Mouse (Mus musculus): ENCODE measurements around the gene Rtl8c.
"Not testable (repeated sequence)": the region's sequence is repeated elsewhere in the genome, so short reads cannot be mapped to it uniquely, and the experiment has no call there.

Gene Rtl8c

DNA sequence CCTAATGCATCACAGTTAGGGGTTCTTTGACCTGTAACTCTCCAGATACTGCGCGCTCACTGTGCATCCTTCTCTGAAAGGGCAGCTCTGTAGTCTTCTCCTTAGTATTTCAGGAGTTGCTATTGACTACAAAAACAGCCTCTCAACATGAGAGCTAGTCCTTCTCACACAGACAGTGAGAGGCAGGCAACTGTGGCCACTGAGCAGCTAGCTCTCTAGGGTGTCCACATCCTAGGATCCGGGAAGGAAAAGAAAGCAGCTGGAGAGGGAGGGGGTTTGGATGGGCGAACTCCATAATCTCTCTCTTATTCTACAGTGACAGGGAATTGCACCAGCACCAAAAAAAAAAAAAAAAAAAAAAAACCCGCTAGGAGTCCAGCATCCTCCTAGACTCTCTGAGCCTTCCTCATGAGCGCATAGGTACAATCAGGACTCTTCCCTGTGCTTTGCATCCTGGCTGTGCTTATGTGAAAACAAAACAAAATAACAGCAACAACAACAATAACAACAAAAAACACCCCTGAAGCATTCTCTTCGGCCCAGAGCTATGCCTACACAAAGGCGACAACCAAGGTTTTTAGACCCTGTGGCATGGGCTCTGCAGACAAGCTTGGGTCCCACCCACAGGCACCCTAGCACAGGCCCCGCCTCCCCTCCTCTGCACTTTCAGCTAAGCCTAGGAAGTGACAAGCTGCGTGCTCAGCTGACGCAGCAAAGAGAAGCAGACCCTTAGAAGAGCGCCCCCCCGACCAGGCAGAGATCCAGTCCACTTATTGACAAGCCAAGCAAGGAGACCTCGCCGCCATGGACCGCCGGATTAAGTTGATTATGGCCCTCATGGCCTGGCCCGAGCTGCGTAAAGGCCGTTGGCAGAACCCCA, at the start of gene Rtl8c:
Rtl8c (plus strand) TSS at position 791 of the 880 bp plus-strand sequence.
- in situ Hi-C loops (cut with MboI; ENCODE audit: low sequenced_read_pairs): no loop called here

- in situ Hi-C loops (cut with MboI; ENCODE audit: low sequenced_read_pairs): no loop called here
Observed at GRCm38 (mm10) chrX:53579311-53579710, 28.5 kb upstream of the Rtl8c start.

DNA sequence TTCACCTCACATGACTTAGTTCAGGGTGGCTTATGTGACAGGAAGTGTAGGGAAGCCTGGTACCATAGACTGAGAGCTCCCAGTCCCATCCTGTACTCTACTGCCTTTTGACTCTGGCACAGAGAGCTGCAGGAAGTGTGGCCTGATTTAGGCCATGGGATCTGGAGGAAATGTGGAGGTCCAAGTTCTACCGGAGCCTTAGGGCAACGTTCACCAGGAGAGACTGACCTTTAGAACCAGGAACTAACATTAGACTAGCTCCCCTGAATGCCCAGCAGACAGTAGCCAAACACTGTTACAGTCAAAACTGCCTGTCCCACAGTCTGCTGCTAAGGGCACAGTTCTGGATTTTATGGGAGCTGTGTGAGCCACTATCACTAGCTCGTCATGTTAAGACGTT, 26.4 kb upstream of the Rtl8c start:
- in situ Hi-C loops (cut with MboI; ENCODE audit: low sequenced_read_pairs): not testable (repeated sequence)

- in situ Hi-C loops (cut with MboI; ENCODE audit: low sequenced_read_pairs): not testable (repeated sequence)
Observed at GRCm38 (mm10) chrX:53583404-53583803, 24.4 kb upstream of the Rtl8c start.

GRCm38 (mm10) chrX:53599993-53600392, 7.8 kb upstream of the Rtl8c start:
- in situ Hi-C loops (cut with MboI; ENCODE audit: low sequenced_read_pairs): not testable (repeated sequence)

DNA sequence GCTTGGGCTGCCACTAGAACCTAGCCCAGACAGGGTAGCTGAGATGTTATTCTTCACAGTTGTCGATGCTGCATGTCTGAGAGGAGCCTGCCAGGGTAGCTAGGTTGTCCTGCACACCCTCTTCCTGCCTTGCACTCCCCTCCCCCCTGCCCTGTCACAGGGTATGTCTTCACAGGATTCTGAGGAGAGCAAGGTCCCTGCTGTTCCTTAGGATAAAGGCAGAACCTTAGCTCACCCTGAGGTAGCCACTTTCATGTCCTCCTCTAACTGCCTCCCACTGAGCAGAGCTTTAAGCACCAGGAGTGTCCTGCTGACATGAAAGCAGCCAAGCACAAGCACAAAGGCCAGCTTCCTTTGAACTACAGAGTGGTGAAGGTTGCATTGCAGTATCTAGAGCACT, 1.7 kb upstream of the Rtl8c start:
- in situ Hi-C loops (cut with MboI; ENCODE audit: low sequenced_read_pairs): not testable (repeated sequence)

DNA sequence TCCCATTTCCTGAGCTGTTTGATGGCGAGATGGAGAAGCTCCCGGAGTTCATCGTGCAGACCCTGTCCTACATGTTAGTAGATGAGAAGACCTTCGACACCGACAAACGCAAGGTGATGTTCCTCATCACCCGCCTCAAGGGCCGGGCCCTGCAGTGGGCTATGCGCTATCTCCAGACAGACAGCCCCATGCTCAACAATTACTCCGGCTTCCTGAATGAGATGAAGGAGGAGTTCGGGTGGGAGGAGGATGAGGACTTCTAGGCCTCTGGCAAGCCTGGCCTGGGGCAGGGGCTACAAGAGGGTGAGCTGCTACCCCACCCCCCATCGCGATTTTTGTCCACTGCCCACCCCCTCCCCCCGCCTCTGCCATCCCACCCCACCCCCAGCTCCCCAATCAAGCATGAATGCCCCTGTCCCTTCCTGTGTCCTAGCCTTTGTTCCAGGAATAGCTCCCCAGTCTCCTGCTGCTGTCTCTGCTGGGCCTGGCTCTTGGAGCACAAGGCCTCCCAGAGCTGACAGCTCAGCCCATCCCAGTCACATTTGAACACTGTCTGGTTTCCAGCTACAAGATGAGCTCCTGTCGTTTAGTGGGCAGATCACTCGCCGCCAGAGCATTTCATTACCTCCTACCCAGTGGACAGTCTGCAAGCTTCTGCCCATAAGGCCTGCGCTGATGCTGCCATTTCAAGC, 436 bp downstream of the Rtl8c start:
- in situ Hi-C loops (cut with MboI; ENCODE audit: low sequenced_read_pairs): no loop called here

DNA sequence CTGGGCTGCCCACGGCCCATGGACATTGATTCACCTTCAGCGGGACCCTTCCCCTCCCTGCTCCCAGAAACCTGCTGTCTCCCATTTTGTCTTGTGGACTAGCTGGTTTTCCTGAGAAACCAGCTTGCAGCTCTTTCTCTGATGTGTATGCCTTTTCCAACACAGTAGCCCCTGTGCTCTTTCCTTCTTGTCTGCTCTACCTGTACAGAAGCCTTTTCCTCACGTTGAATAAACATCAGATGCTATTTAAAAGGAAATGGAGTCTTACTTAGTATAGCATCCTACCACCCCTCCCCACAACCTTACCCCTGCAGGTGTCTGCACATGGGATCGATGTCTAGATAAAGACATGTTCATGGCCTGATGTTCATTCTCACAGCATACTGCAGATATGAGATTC, 1.0 kb downstream of the Rtl8c start, which contains the start of gene Gm14597:
Gm14597 (minus strand) TSS at position 101 of the 400 bp plus-strand sequence.
- in situ Hi-C loops (cut with MboI; ENCODE audit: low sequenced_read_pairs): not testable (repeated sequence)

DNA sequence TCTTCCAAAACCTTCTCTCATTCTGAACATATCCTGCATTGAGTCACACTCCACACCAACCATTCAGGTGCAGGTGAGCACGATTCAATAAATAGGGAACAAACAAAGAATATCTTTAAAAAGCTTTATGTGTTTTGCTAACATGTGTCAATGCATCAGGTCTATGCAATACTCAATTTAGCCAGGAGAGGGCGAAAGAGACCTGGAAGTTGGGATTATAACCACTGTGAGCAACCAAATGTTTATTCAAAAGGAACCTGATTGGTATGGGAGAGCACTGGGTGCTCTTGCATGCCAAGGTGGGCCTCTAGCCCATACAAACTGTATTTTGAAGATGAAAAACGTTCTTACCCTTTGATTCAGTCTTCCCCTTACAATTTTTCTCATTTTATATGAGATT, 2.7 kb downstream of the Rtl8c start:
- in situ Hi-C loops (cut with MboI; ENCODE audit: low sequenced_read_pairs): no loop called here

DNA sequence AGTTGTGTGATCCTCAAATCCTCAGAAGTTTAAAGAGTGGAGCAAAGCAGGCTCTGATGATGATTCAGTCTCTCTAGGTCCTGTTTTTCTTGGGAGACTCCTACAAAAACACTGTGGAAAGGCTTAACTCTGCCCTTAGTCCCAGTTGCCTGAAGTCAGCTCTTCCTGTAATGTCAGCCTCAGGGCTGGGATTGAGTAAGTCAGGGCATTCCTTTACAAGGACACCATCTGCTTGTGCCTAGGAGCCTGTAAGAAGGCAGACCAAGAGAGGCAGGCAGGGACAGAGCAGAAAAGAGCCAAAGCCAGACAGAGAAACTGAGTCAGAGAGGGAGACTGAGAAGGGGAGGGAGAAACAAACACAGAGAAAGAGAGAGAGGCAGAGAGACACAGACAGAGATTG, 3.6 kb downstream of the Rtl8c start:
- in situ Hi-C loops (cut with MboI; ENCODE audit: low sequenced_read_pairs): not testable (repeated sequence)

- in situ Hi-C loops (cut with MboI; ENCODE audit: low sequenced_read_pairs): not testable (repeated sequence)
Observed at GRCm38 (mm10) chrX:53638107-53638506, 30.3 kb downstream of the Rtl8c start.

GRCm38 (mm10) chrX:53642604-53642979, 34.8 kb downstream of the Rtl8c start:
- in situ Hi-C loops (cut with MboI; ENCODE audit: low sequenced_read_pairs): not testable (repeated sequence)

DNA sequence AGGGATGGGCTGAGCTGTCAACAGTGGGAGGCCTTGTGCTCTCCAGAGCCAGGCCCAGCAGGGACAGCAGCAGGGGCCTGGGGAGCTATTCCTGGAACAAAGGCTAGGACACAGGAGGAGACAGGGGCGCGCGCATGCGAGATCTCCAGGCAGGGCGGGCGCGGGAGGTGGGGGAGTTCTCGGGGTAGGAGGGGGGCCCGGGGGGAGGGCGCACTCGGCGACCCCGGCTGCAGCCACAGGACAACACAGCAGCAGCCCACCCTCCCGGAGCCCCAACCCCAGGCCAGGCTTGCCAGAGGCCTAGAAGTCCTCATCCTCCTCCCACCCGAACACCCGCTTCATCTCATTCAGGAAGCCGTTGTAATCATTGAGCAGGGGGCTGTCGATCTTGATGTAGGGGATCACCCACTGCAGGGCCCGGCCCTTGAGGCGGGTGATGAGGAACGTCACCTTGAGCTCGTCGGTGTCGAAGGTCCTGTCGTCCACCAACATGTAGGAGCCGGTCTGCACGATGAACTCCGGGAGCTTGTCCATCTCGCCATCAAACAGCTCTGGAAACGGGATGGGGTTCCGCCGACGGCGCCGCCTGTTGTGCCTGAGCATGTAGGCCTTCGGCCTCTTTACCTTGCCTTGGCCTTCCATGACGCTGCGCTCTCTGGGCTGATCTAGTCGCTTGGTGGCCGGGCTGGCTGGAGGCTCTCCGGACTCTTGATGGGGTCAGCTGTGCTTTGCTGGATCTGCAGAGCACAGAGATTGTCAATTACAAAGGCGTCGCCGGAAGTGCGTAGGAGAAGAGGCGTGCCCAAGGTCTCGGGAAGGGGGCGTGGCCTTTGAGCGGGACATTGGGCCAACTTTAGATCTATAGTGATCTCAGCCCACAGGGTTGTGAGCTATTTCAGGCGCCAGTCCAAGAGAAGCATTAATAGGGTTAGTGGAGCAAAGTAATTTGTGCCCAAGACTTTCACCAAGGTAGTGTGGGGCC, 35.4 kb downstream of the Rtl8c start, which contains the start of gene Rtl8a:
Rtl8a (minus strand) TSS at position 703 of the 982 bp plus-strand sequence.
- in situ Hi-C loops (cut with MboI; ENCODE audit: low sequenced_read_pairs): not testable (repeated sequence)

GRCm38 (mm10) chrX:53645885-53646284, 38.1 kb downstream of the Rtl8c start:
- in situ Hi-C loops (cut with MboI; ENCODE audit: low sequenced_read_pairs): no loop called here

- in situ Hi-C loops (cut with MboI; ENCODE audit: low sequenced_read_pairs): not testable (repeated sequence)
Observed at GRCm38 (mm10) chrX:53652917-53653316, 45.1 kb downstream of the Rtl8c start.
